Mouse (Mus musculus) CH12.LX (cell line): ENCODE measurements around the gene Gm37240. TPM values are rescaled to one million over a fixed set of nuclear protein-coding genes. Genes with fewer than 3 reads are reported as not detected.

Experiments
- DNase-seq: peaks from one replicate; pipeline ENCODE4 v3.0.0-alpha.2; 2013; ENCODE audit errors: extremely low read depth
- H3K27ac ChIP-seq: 2 replicates; pipeline ENCODE4 v1.5.1; 2012; ENCODE audit warnings: low read depth, mild to moderate bottlenecking, control low read depth, moderate library complexity; ENCODE audit not compliant: insufficient read depth
- H3K27me3 ChIP-seq: replicated peaks from 2 replicates; pipeline ENCODE3; 2012; ENCODE audit warnings: inconsistent platforms
- H3K36me3 ChIP-seq, 2 experiments: replicated peaks in 1 of 2; 2 replicates each; pipeline versions ENCODE3 to v1.6.1; 2012; ENCODE audit warnings: inconsistent platforms in 1 of 2, low read length in 1 of 2, mild to moderate bottlenecking in 1 of 2, mixed read lengths in 1 of 2, moderate library complexity in 1 of 2; ENCODE audit not compliant: control insufficient read depth in 1 of 2, insufficient read depth in 1 of 2
- H3K4me1 ChIP-seq, 2 experiments: 2 replicates each; pipeline ENCODE4 v1.6.1; 2012; ENCODE audit warnings: inconsistent platforms in 1 of 2, moderate library complexity in 1 of 2; ENCODE audit not compliant: insufficient read depth in 2 of 2, control insufficient read depth in 1 of 2
- H3K4me2 ChIP-seq: 2 replicates; pipeline ENCODE4 v1.6.1; 2012; ENCODE audit warnings: low read depth, mild to moderate bottlenecking, control low read depth; ENCODE audit not compliant: poor library complexity, insufficient read depth, severe bottlenecking
- H3K4me3 ChIP-seq, 3 experiments: fragments of 150-350 bp in 1 of 3; sonication (generic) in 1 of 3; replicated peaks in 1 of 3; 2 replicates each; pipeline versions ENCODE3 to v1.5.1; 2011 to 2012; ENCODE audit warnings: low read depth in 2 of 3, low read length in 2 of 3, mild to moderate bottlenecking in 2 of 3, moderate library complexity in 2 of 3, control low read depth in 1 of 3, improper control_type of control experiment in 1 of 3, inconsistent platforms in 1 of 3, mixed read lengths in 1 of 3; ENCODE audit not compliant: poor library complexity in 1 of 3
- H3K79me2 ChIP-seq: replicated peaks from 2 replicates; pipeline ENCODE4 v1.6.1; 2012; ENCODE audit warnings: mild to moderate bottlenecking, moderate library complexity; ENCODE audit not compliant: control insufficient read depth, poor library complexity, insufficient read depth, severe bottlenecking; ENCODE audit errors: extremely low read depth
- H3K9ac ChIP-seq: 2 replicates; pipeline ENCODE4 v1.6.1; 2012; ENCODE audit warnings: low read depth, mild to moderate bottlenecking, control low read depth, moderate library complexity; ENCODE audit not compliant: insufficient read depth
- H3K9me3 ChIP-seq: replicated peaks from 2 replicates; pipeline ENCODE3; 2012; ENCODE audit warnings: low read length, inconsistent platforms, mixed read lengths
- BHLHE40 ChIP-seq: IDR thresholded peaks from 2 replicates; pipeline ENCODE4 v1.6.1; 2011; ENCODE audit warnings: mild to moderate bottlenecking, low read depth, low read length, improper control_type of control experiment
- E2F4 ChIP-seq: IDR thresholded peaks from 2 replicates; pipeline ENCODE4 v1.6.1; 2011; ENCODE audit warnings: low read depth, low read length, improper control_type of control experiment; ENCODE audit not compliant: insufficient replicate concordance
- EP300 ChIP-seq: IDR thresholded peaks from 2 replicates; pipeline ENCODE4 v1.6.1; 2011; ENCODE audit warnings: low read length, improper control_type of control experiment
- ETS1 ChIP-seq: conservative IDR thresholded peaks from 2 replicates; pipeline ENCODE4 v1.6.1; 2012; ENCODE audit warnings: low read depth, mild to moderate bottlenecking, inconsistent platforms, low read length, improper control_type of control experiment, moderate library complexity
- GABPA ChIP-seq: IDR thresholded peaks from 2 replicates; pipeline ENCODE4 v1.6.1; 2012; ENCODE audit warnings: low read depth, low read length, improper control_type of control experiment, inconsistent platforms; ENCODE audit not compliant: insufficient replicate concordance
- HCFC1 ChIP-seq: IDR thresholded peaks from 2 replicates; pipeline ENCODE4 v1.6.1; 2012; ENCODE audit warnings: low read depth, mild to moderate bottlenecking, inconsistent platforms, low read length, improper control_type of control experiment
- MAFK ChIP-seq: IDR thresholded peaks from 2 replicates; pipeline ENCODE4 v1.6.1; 2011; ENCODE audit warnings: low read length, improper control_type of control experiment; ENCODE audit not compliant: insufficient replicate concordance
- MAX ChIP-seq: IDR thresholded peaks from 2 replicates; pipeline ENCODE4 v1.6.1; 2011; ENCODE audit warnings: low read length, improper control_type of control experiment
- MEF2A ChIP-seq: IDR thresholded peaks from 2 replicates; pipeline ENCODE4 v1.6.1; 2014; ENCODE audit warnings: low read depth, mild to moderate bottlenecking, inconsistent platforms, low read length, improper control_type of control experiment, borderline replicate concordance
- NELFE ChIP-seq: IDR thresholded peaks from 2 replicates; pipeline ENCODE4 v1.6.1; 2011; ENCODE audit warnings: low read depth, low read length, improper control_type of control experiment
- PAX5 ChIP-seq: IDR thresholded peaks from 2 replicates; pipeline ENCODE4 v1.6.1; 2012; ENCODE audit warnings: low read length, inconsistent platforms, mixed read lengths
- POLR2AphosphoS2 ChIP-seq: IDR thresholded peaks from 2 replicates; pipeline ENCODE4 v1.6.1; 2011; ENCODE audit warnings: low read depth, low read length, improper control_type of control experiment
- RCOR1 ChIP-seq: conservative IDR thresholded peaks from 2 replicates; pipeline ENCODE4 v1.6.1; 2012; ENCODE audit warnings: low read depth, mild to moderate bottlenecking, inconsistent platforms, low read length, improper control_type of control experiment
- SIN3A ChIP-seq: IDR thresholded peaks from 2 replicates; pipeline ENCODE4 v1.6.1; 2012; ENCODE audit warnings: low read length, improper control_type of control experiment, inconsistent platforms
- SMC3 ChIP-seq: IDR thresholded peaks from 2 replicates; pipeline ENCODE4 v1.6.1; 2011; ENCODE audit warnings: low read depth, low read length, improper control_type of control experiment
- TBP ChIP-seq: conservative IDR thresholded peaks from 2 replicates; pipeline ENCODE4 v1.6.1; 2011; ENCODE audit warnings: low read depth, low read length, improper control_type of control experiment
- TCF12 ChIP-seq: IDR thresholded peaks from 2 replicates; pipeline ENCODE4 v1.6.1; 2014; ENCODE audit warnings: low read depth, mild to moderate bottlenecking, inconsistent platforms, low read length, improper control_type of control experiment
- UBTF ChIP-seq: IDR thresholded peaks from 2 replicates; pipeline ENCODE4 v1.6.1; 2012; ENCODE audit warnings: low read depth, mild to moderate bottlenecking, inconsistent platforms, low read length, improper control_type of control experiment, moderate library complexity
- USF2 ChIP-seq: conservative IDR thresholded peaks from 2 replicates; pipeline ENCODE4 v1.6.1; 2011; ENCODE audit warnings: low read depth, low read length, improper control_type of control experiment
- ZKSCAN1 ChIP-seq: IDR thresholded peaks from 2 replicates; pipeline ENCODE4 v1.6.1; 2012; ENCODE audit warnings: low read depth, inconsistent platforms, low read length, improper control_type of control experiment, borderline replicate concordance
- ZMIZ1 ChIP-seq: IDR thresholded peaks from 2 replicates; pipeline ENCODE4 v1.6.1; 2012; ENCODE audit warnings: low read depth, mild to moderate bottlenecking, inconsistent platforms, low read length, improper control_type of control experiment
- ZNF384 ChIP-seq: IDR thresholded peaks from 2 replicates; pipeline ENCODE4 v1.6.1; 2012; ENCODE audit warnings: low read depth, low read length, improper control_type of control experiment, inconsistent platforms
- dilution Hi-C: fragments of 300-500 bp; cut with MboI; formaldehyde crosslinking; loops from 2 replicates; pipeline ENCODE4 v1.14.3; 2020; ENCODE audit warnings: low sequenced_read_pairs; ENCODE audit not compliant: extremely low pct_unique_long_range_greater_than_20kb, extremely low pct_ligation_motif_present
- in situ Hi-C: fragments of 300-500 bp; cut with MboI; formaldehyde crosslinking; loops from 3 replicates; pipeline ENCODE4 v1.14.3; 2019; ENCODE audit warnings: low sequenced_read_pairs, low pct_ligation_motif_present, low pct_unique_long_range_greater_than_20kb, mixed read lengths
- polyA plus RNA-seq: library from polyadenylated mRNA; unstranded; fragments of >175 nt; gene quantifications from 2 replicates; pipeline ENCODE4 v1.2.1, GENCODE M21; 2012; ENCODE audit warnings: low read depth; ENCODE audit not compliant: insufficient read length
- total RNA-seq, 2 experiments: library from RNA; depleted of rRNA; stranded (reverse); fragments of 300-350 nt in 1 of 2; fragments of >200 nt in 1 of 2; gene quantifications; 2 replicates each; pipeline ENCODE4 v1.2.3; 2012 to 2014

The Gm37240 gene
- total and polyA plus RNA-seq, 3 experiments = 0.08 to 0.19 (median 0.14) TPM

DNA sequence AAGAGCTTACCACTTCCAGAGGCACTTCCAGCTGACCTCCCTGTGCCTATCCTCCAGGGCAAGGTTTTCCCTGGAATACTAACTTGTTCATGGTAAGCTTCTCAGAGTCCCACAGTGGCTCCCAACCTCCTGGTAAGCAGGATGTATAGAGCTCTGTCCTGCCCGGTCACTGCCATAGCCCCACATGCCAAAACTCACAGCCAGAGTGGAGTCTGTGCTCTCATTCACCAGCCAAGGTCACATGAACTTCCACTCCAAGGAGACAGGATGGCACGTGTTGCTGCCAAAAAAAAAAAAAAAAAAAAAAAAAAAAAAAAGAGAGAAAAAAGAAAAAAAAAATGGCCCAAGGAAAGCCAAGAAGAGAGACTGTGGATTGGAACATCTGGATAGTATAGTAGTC lies 109.5 kb downstream of the Gm37240 start:
- dilution Hi-C loops = no loop called here
- no peak overlapping the region for H3K4me2 ChIP-seq
- H3K9me3 ChIP-seq = no peaks in the 10 kb centered on the region
- no peak overlapping the region for H3K9ac ChIP-seq
- peaks cover 2 to 5% of the 10 kb centered on the region in 2 experiments; a peak in 2 of 4 replicates for H3K4me1 ChIP-seq
- in situ Hi-C loops = no loop called here
- TF ChIP-seq ZNF384 (no peak), SIN3A (no peak), TCF12 (no peak), HCFC1 (no peak), ZKSCAN1 (no peak), E2F4 (no peak), ETS1 (no peak), USF2 (no peak)
- DNase-seq = no peak
- no peak overlapping the region for H3K27ac ChIP-seq
- H3K27me3 ChIP-seq = no peaks in the 10 kb centered on the region
- no peaks in the 10 kb centered on the region for H3K36me3 ChIP-seq
- no peaks in the 10 kb centered on the region for H3K79me2 ChIP-seq
- H3K4me3 ChIP-seq = no peak overlapping the region

DNA sequence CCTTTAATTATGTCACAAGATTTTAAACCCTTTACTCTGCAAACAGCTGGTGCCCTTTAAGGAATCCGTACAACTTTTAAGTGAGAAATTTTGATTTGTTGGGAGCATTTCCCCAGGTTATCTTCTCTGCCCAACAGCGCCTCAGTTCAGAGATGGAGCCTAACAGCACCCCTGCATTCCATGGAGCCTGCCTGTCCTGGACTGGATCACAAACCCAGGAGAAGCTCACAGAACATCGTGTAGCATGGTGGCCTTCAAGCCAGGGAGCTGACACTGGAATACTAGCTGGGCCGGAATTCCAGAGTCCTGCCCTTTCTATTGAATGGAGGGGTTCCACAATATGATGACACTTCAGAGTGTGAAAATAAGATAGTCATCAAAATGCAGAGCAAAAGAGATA lies 110.0 kb downstream of the Gm37240 start:
- no peak for DNase-seq
- dilution Hi-C loops = no loop called here
- peaks cover 2 to 5% of the 10 kb centered on the region in 2 experiments; a peak in 2 of 4 replicates for H3K4me1 ChIP-seq
- H3K9me3 ChIP-seq = no peaks in the 10 kb centered on the region
- H3K27me3 ChIP-seq = no peaks in the 10 kb centered on the region
- H3K9ac ChIP-seq = no peak overlapping the region
- in situ Hi-C loops = no loop called here
- no peak for TF ChIP-seq ZMIZ1
- TF ChIP-seq EP300 = no peak
- TF ChIP-seq UBTF = no peak
- no peak for TF ChIP-seq MAFK
- TF ChIP-seq HCFC1 = no peak
- no peak for TF ChIP-seq MAX
- TF ChIP-seq POLR2AphosphoS2 = no peak
- TF ChIP-seq NELFE = no peak
- TF ChIP-seq E2F4 = no peak
- TF ChIP-seq TBP = no peak
- TF ChIP-seq PAX5 = no peak
- no peak for TF ChIP-seq BHLHE40
- no peak for TF ChIP-seq SMC3
- no peak for TF ChIP-seq ZNF384
- no peak for TF ChIP-seq RCOR1
- TF ChIP-seq MEF2A = no peak
- no peak for TF ChIP-seq GABPA
- H3K27ac ChIP-seq = no peak overlapping the region
- 0 out of 2 replicates have a peak overlapping the region, but pooled peaks have one; percentile 39 for H3K4me2 ChIP-seq
- no peaks in the 10 kb centered on the region for H3K79me2 ChIP-seq
- H3K36me3 ChIP-seq = no peaks in the 10 kb centered on the region
- H3K4me3 ChIP-seq = no peak overlapping the region
